Mouse (Mus musculus) kidney, postnatal 14 days (tissue): ENCODE measurements at regions not wholly inside any gene's neighbourhood (a gene's known extent, or its start where the extent isn't known, plus 50 kb on each side); places are given as distances from the start of the nearest gene placed in this dataset.
A peak's percentile ranks its signal among the peaks of the same experiment; 100 is the strongest.

Experiments
- DNase-seq: peaks from one replicate; pipeline ENCODE4 v3.0.0; 2022; ENCODE audit warnings: mixed read lengths

DNA sequence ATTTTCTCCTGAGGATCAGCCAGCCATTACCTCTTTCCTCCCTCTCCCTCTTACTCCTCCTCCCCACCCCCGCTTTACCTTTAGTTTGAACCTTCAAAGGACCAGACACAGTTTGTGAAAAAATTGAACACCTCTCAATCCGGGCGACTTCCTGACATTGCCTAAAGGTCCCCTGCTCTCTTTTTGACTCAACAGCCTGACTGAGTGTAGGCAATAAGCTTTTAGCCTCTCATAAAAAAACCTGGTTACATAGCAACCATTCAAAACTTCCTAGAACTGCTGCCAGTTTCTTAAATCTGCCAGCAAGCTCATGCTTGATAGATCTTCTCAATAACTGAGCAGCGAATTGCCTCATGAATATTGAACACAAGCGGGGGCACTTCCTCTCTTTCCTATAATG, 71.7 kb downstream of the Zfp945 start:
- DNase-seq, result no peak

DNA sequence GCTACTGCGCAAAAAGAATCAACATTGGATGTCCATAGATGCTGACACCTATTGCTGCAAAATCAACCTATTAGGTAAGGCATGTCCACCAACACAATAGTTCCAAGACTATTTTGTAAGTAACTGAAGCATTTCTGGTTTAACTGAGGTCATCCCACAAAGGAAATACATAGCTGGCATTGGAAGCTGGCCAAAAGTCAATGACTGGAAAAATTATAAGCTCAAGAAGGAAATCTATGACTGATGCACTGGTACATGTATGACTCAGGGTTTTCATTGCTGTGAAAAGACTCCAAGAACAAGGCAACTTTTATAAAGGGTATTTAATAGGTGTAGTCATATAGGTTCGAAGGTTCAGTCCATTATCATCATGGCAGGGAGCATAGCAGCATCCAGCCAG, 82.5 kb downstream of the Zfp945 start:
- no peak for DNase-seq

DNA sequence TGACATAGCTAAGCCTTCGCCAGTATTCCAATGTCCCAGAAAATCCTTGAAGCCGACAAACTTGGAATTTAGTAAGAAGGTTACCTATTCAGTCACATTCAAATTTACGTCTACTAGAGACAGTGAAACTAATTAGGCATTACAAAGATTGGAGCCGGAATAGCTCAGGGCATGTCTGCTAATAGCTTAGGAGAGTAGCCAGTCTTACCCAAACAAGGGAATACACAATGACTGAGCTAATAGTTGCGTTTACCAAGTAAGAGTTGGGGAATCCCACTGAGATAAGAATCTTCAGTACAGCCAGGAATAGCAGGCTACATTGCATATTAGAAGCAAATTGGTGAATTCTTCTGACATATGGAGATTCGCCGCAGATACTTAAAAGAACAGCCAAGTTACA, 121.2 kb downstream of the Zfp945 start:
- DNase-seq, result no peak

DNA sequence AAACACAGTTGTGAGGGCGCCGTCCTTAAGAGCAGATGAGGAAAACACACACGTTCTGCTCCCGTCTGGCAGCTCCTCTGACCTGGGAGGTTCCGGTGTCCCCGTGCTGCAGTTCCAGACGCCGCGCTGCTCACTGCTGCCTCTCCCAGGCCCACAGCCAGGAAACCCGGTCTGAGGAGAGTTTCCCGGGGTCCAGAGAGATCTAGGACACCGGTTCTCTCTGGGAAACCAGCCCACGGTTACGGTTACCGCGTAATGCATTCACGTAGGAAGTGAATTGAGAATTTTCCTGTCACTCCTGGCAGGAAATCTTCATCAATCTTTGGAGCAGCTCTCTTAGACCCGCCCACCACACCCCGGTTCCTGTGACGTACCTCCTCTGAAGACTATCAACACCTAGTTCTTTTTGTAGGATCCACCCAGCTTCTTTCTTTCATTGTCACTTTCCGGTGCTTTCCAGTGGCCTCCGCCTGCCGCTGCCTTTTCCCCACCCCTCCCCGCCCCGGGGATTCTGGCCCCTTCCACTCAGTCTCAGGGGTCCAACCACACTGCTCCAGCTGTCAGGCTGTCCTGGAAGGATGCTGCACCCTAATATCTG, 127.3 kb downstream of the Zfp945 start:
- peak; percentile 64 for DNase-seq

DNA sequence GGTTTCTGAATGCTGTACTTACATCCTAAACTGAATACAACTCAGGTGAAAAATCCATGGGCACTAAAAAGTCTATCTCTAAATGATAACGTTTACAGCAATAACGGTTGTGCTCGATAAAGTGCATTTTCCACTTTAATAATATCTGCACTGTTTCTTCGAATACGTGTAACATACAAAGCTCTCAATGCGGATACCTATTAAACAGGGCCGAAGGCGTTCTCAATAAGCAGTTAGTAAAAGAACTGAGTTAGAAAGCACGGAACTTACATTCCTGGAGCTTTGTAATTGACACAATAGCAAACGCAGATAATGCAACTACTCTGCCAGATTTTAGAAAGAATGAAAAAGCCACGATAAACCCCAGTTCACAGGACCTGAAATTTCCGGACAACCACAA, 127.8 kb downstream of the Zfp945 start:
- no peak for DNase-seq

DNA sequence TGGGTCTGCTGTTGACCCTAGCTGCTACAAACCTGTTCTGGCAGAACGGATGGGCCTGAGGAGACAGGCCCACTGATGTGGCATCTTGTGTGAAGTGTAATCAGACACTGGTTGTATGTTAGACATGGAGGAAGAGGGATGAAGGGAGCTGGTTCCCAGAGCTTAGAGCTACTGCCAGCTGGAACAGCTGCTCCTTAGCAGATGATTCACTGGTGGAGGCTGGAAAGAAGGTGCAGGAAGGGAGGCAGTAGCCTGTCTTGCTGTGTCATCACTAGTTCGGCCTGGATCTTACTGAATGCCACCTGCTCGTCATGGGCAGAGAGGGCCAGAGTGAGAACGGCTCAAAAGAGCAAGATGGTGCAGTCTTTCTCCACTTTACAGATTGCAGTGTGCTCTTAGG, 130.6 kb downstream of the Zfp945 start:
- no peak for DNase-seq
